Mouse (Mus musculus) spleen, adult 2 months (tissue): ENCODE measurements around the gene Tet2.

Source experiments
- CTCF ChIP-seq: fragments of 200-500 bp; IDR thresholded peaks from 2 replicates; pipeline ENCODE4 v1.5.1; 2011; ENCODE audit warnings: mild to moderate bottlenecking, inconsistent platforms; ENCODE audit not compliant: insufficient read depth, insufficient read length, insufficient replicate concordance; ENCODE audit errors: extremely low read depth
- POLR2A ChIP-seq: fragments of 200-500 bp; IDR thresholded peaks from 2 replicates; pipeline ENCODE4 v1.6.1; 2011; ENCODE audit warnings: low read depth, low read length, inconsistent platforms

GRCm38 (mm10) chr3:133453896-133454295 lies 91.0 kb downstream of the Tet2 start:
- TF ChIP-seq CTCF (no peak), POLR2A (no peak)
